Mouse (Mus musculus): ENCODE results near the gene Bnipl.

DNA sequence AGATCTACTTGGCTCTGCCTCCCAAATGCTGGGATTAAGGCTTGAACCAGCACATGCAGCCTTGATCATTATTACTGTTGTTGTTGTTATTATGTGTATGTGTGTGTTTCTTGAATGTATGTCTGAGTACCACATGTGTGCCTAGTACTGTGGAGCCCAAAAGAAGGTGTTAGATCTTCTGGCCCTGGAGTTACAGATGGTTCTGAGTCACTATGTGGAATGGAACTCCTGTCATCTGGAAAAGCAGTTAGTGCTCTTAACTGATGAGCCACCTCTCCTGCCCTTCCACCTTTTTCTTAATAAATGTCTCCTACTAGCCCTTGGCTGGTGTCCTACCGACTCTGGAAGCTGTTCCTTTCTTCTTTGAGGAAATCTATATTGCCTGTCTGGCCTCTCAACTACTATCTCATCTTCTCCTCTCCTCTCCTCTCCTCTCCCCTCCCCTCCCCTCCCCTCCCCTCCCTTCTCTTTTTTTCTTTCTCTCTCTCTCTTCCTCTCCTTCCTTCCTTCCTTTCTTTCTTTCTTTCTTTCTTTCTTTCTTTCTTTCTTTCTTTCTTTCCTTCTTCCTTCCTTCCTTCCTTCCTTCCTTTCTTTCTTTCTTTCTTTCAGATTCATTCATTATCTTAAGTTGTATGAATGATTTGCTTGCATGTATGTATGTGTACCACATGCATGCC is 3.2 kb downstream of the Bnipl start:
- no peak for TF ChIP-seq CTCF (conservative IDR thresholded peaks at IDR 0.05; ENCODE audit: low read length)
- no peak for TF ChIP-seq POU5F1 (IDR thresholded peaks at IDR 0.05; ENCODE audit: borderline replicate concordance, low read length)
- TF ChIP-seq NANOG (IDR thresholded peaks at IDR 0.05; ENCODE audit: borderline replicate concordance, low read length): no peak
